Mouse (Mus musculus) thymus, adult 2 months (tissue): Measurements from ENCODE around the gene Gm12169. TPM values are rescaled to one million over a fixed set of nuclear protein-coding genes. Genes with fewer than 3 reads are reported as not detected.

Experiments used
- DNase-seq: peaks from one replicate; pipeline ENCODE4 v3.0.0; 2021
- H3K27ac ChIP-seq: fragments of 200-500 bp; 2 replicates; pipeline ENCODE4 v1.5.1; 2012; ENCODE audit warnings: low read length, control low read depth; ENCODE audit not compliant: control insufficient read depth, insufficient read depth
- H3K27me3 ChIP-seq: fragments of 200-500 bp; 2 replicates; pipeline ENCODE4 v1.6.1; 2012; ENCODE audit warnings: mild to moderate bottlenecking, low read length, moderate library complexity, mixed read lengths; ENCODE audit not compliant: control insufficient read depth, insufficient read depth
- H3K36me3 ChIP-seq: fragments of 200-500 bp; 2 replicates; pipeline ENCODE4 v1.6.1; 2012; ENCODE audit warnings: mild to moderate bottlenecking, low read length, moderate library complexity; ENCODE audit not compliant: control insufficient read depth, insufficient read depth
- H3K4me1 ChIP-seq: fragments of 200-500 bp; replicated peaks from 2 replicates; pipeline ENCODE4 v1.6.1; 2012; ENCODE audit warnings: low read length; ENCODE audit not compliant: control insufficient read depth, insufficient read depth
- H3K4me3 ChIP-seq: fragments of 200-500 bp; 2 replicates; pipeline ENCODE4 v1.5.1; 2012; ENCODE audit warnings: mild to moderate bottlenecking, low read length, control low read depth, moderate library complexity; ENCODE audit not compliant: control insufficient read depth, insufficient read depth
- CTCF ChIP-seq: fragments of 200-500 bp; IDR thresholded peaks from 2 replicates; pipeline ENCODE4 v1.5.1; 2012; ENCODE audit warnings: mild to moderate bottlenecking, control low read depth, low read length, moderate library complexity, borderline replicate concordance; ENCODE audit not compliant: control insufficient read depth, poor library complexity, insufficient read depth; ENCODE audit errors: extremely low read depth
- POLR2A ChIP-seq: fragments of 200-500 bp; IDR thresholded peaks from 2 replicates; pipeline ENCODE4 v1.6.1; 2012; ENCODE audit warnings: mild to moderate bottlenecking, low read length, control low read depth, moderate library complexity; ENCODE audit not compliant: control insufficient read depth, poor library complexity, insufficient read depth; ENCODE audit errors: extremely low read depth
- WGBS: fragments of 180-500 bp; shearing (Covaris S2); methylation state at CpG from one replicate; pipeline ENCODE4 v1.1.7; 2018; 5-methylcytosine and 5-hydroxymethylcytosine counted together
- polyA plus RNA-seq: library from polyadenylated mRNA; depleted of rRNA; stranded (reverse); fragments of >200 nt; gene quantifications from 2 replicates; pipeline ENCODE4 v1.2.3, GENCODE M21; 2012; rRNA removed

The Gm12169 gene
- not detected in 2 replicates for polyA plus RNA-seq

DNA sequence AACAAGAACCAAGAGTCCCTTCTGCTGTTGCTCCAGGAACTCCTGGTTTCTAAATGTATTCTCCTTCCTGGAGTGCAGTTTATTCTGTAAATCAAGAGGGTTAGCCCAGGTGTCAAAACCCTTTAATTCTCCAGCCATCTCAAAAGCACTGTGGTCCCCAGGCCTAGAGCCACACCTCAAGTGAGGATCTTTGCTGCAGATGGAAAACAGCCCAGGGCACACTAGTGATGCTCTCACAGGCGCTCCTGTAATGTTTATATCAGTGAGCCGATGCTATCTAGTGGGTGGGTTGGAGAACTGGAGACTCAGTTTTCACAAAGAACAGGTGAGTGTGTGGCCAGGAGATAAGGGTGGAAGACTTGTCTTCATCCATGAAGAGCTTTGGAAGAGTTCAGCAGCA is at the start of gene Gm12169:
Gm12169 (plus strand) TSS at position 301 of the 400 bp plus-strand sequence.
- TF ChIP-seq POLR2A (no peak), CTCF (no peak)
- Histone ChIP-seq H3K27ac (no peak within 1 kb of the TSS), H3K27me3 (no peaks in the 10 kb centered on the region), H3K4me3 (no peak within 1 kb of the TSS), H3K4me1 (no peaks in the 10 kb centered on the region), H3K36me3 (no peaks in the 10 kb centered on the region)
- no peak for DNase-seq
- WGBS, result 92% methylated on average over 2 of the region's 2 CpGs

GRCm38 (mm10) chr11:46474220-46474619 is 49.8 kb upstream of the Gm12169 start:
- 92% methylated on average over 4 of the region's 4 CpGs for WGBS
- H3K36me3 ChIP-seq, result no peaks in the 10 kb centered on the region
- no peak for DNase-seq

GRCm38 (mm10) chr11:46479311-46479710 is 44.7 kb upstream of the Gm12169 start:
- DNase-seq, result no peak
- Histone ChIP-seq H3K27ac (no peak overlapping the region), H3K27me3 (no peaks in the 10 kb centered on the region), H3K4me1 (no peaks in the 10 kb centered on the region; the same call in 1 of the 2 replicates), H3K4me3 (no peak overlapping the region), H3K36me3 (no peaks in the 10 kb centered on the region)
- 76% methylated on average over 9 of the region's 9 CpGs for WGBS
- no peak for TF ChIP-seq CTCF
- no peak for TF ChIP-seq POLR2A

More at GRCm38 (mm10) chr11:46474220-46474619, 49.8 kb upstream of the Gm12169 start:
- TF ChIP-seq CTCF (no peak), POLR2A (no peak)
- Histone ChIP-seq H3K4me3 (no peak overlapping the region), H3K27me3 (no peaks in the 10 kb centered on the region), H3K27ac (no peak overlapping the region), H3K4me1 (no peaks in the 10 kb centered on the region)

DNA sequence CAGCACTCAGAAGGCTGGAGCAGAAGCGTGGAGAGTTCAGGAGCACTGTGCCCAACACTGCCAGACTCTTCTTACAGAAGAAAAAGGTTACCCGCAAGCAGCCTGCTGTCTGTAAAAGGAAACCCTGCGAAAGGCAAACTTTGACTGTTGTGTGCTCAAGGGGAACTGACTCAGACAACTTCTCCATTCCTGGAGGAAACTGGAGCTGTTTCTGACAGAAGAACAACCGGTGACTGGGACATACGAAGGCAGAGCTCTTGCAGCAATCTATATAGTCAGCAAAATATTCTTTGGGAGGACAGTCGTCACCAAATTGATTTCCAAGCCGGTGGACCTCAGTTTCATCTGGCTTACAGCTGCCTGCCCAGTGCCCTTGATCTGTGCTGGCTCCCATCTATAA is 43.5 kb upstream of the Gm12169 start:
- no peak overlapping the region for H3K27ac ChIP-seq
- DNase-seq, result no peak
- TF ChIP-seq POLR2A, result no peak
- no peak for TF ChIP-seq CTCF

GRCm38 (mm10) chr11:46488231-46488630 is 35.8 kb upstream of the Gm12169 start:
- H3K27me3 ChIP-seq, result no peaks in the 10 kb centered on the region

More for the DNA sequence above, 43.5 kb upstream of the Gm12169 start:
- 13% methylated on average over 7 of the region's 7 CpGs for WGBS
- no peaks in the 10 kb centered on the region for H3K27me3 ChIP-seq
- H3K4me1 ChIP-seq, result no peaks in the 10 kb centered on the region; the same call in 1 of the 2 replicates
- H3K4me3 ChIP-seq, result no peak overlapping the region
- H3K36me3 ChIP-seq, result no peaks in the 10 kb centered on the region

GRCm38 (mm10) chr11:46488650-46489049 is 35.4 kb upstream of the Gm12169 start:
- Histone ChIP-seq H3K27me3 (no peaks in the 10 kb centered on the region), H3K4me1 (no peaks in the 10 kb centered on the region), H3K36me3 (no peaks in the 10 kb centered on the region), H3K27ac (no peak overlapping the region), H3K4me3 (no peak overlapping the region)
- TF ChIP-seq POLR2A (no peak), CTCF (no peak)
- no peak for DNase-seq
- WGBS, result 87% methylated on average over 2 of the region's 2 CpGs

More at GRCm38 (mm10) chr11:46488231-46488630, 35.8 kb upstream of the Gm12169 start:
- H3K4me3 ChIP-seq, result no peak overlapping the region
- TF ChIP-seq POLR2A, result no peak
- TF ChIP-seq CTCF, result no peak
- no peaks in the 10 kb centered on the region for H3K36me3 ChIP-seq
- DNase-seq, result no peak
- WGBS, result 17% methylated on average over 1 of the region's 1 CpGs
- no peaks in the 10 kb centered on the region for H3K4me1 ChIP-seq
- H3K27ac ChIP-seq, result no peak overlapping the region

DNA sequence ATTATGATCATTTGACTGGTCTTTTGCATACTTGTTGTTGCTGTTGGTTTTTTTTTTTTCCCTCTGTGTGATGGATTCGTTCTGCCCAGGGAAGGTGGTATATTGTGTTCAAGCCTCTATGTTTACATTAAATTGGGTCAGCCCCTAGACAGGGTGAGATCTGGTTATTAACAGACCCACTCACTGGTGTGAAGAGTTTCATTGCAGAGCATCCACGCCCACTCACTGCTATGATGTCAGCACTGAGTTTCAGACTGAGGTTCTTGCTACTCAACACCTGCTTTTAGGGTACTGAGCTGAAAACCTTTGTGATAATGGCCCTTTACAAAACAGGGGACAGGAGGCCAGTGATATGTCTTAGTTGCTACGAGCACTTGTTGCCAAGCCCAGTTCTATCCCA is 16.9 kb upstream of the Gm12169 start:
- WGBS, result 90% methylated on average over 3 of the region's 3 CpGs
- DNase-seq, result no peak
- TF ChIP-seq CTCF (no peak), POLR2A (no peak)
- no peaks in the 10 kb centered on the region for H3K27me3 ChIP-seq
- no peaks in the 10 kb centered on the region for H3K36me3 ChIP-seq
- no peak overlapping the region for H3K4me3 ChIP-seq
- no peak overlapping the region for H3K27ac ChIP-seq
- H3K4me1 ChIP-seq, result no peaks in the 10 kb centered on the region
